Mouse (Mus musculus) spleen, adult 2 months (tissue): Measurements from ENCODE around the gene Ccs. TPM values are rescaled to one million over a fixed set of nuclear protein-coding genes. Genes with fewer than 3 reads are reported as not detected.
A peak's percentile ranks its signal among the peaks of the same experiment; 100 is the strongest.

Source experiments
- DNase-seq, 2 experiments: peaks; one replicate each; pipeline versions ENCODE4 v3.0.0 to v3.0.0-alpha.2; 2012 to 2021; ENCODE audit warnings: low spot score in 2 of 2, low read depth in 1 of 2
- H3K27ac ChIP-seq: fragments of 200-500 bp; 2 replicates; pipeline ENCODE4 v1.5.1; 2012; ENCODE audit warnings: low read length, inconsistent platforms; ENCODE audit not compliant: insufficient read depth
- H3K27me3 ChIP-seq: fragments of 200-500 bp; 2 replicates; pipeline ENCODE4 v1.6.1; 2012; ENCODE audit warnings: mild to moderate bottlenecking, moderate library complexity, low read length, inconsistent platforms; ENCODE audit not compliant: control insufficient read depth, insufficient read depth
- H3K36me3 ChIP-seq: fragments of 200-500 bp; 2 replicates; pipeline ENCODE4 v1.6.1; 2012; ENCODE audit warnings: mild to moderate bottlenecking, low read length, inconsistent platforms; ENCODE audit not compliant: control insufficient read depth, insufficient read depth
- H3K4me1 ChIP-seq: fragments of 200-500 bp; 2 replicates; pipeline ENCODE4 v1.6.1; 2011; ENCODE audit warnings: inconsistent platforms; ENCODE audit not compliant: control insufficient read depth, insufficient read depth, insufficient read length
- H3K4me3 ChIP-seq: fragments of 200-500 bp; 2 replicates; pipeline ENCODE4 v1.5.1; 2011; ENCODE audit warnings: mild to moderate bottlenecking, inconsistent platforms; ENCODE audit not compliant: insufficient read depth, insufficient read length; ENCODE audit errors: extremely low read depth
- CTCF ChIP-seq: fragments of 200-500 bp; IDR thresholded peaks from 2 replicates; pipeline ENCODE4 v1.5.1; 2011; ENCODE audit warnings: mild to moderate bottlenecking, inconsistent platforms; ENCODE audit not compliant: insufficient read depth, insufficient read length, insufficient replicate concordance; ENCODE audit errors: extremely low read depth
- POLR2A ChIP-seq: fragments of 200-500 bp; IDR thresholded peaks from 2 replicates; pipeline ENCODE4 v1.6.1; 2011; ENCODE audit warnings: low read depth, low read length, inconsistent platforms
- WGBS: fragments of 180-500 bp; shearing (Covaris S2); methylation state at CpG from one replicate; pipeline ENCODE4 v1.1.7; 2018; 5-methylcytosine and 5-hydroxymethylcytosine counted together
- polyA plus RNA-seq: library from polyadenylated mRNA; depleted of rRNA; stranded (reverse); fragments of >200 nt; gene quantifications from 2 replicates; pipeline ENCODE4 v1.2.3, GENCODE M21; 2012; rRNA removed

The Ccs gene
- polyA plus RNA-seq, result 19.3 and 20.8 TPM in 2 replicates

DNA sequence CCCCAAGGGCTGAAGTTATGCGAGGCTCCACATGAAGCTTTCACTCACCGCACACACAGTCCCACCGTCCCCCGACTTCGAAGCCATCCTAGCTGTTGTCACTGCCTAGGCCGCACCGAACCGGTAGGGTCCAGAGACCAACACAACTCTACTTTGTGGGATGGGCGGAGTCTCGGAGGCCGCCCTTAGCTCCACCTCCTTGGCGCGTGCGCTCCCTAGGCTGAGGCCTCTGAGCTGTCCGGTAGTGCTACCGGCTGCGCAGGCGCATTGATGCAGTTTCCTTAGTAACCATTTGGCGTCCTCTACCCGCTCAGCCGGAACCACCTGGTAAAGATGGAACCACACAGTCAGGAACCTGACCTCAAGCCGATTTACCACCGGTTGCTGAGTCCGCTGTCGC lies at the start of gene Ccs, which contains the start of gene Ccdc87:
TSS of gene Ccs (minus strand) at position 184 of the 400 bp plus-strand sequence.
TSS of gene Ccdc87 (plus strand) at position 218 of the 400 bp plus-strand sequence.
- Histone ChIP-seq H3K4me3 (peak within 1 kb of the TSS; percentile 68), H3K36me3 (no peaks in the 10 kb centered on the region), H3K4me1 (peaks cover 3% of the 10 kb centered on the region; the same call in 1 of the 2 replicates), H3K27me3 (no peaks in the 10 kb centered on the region), H3K27ac (no peak within 1 kb of the TSS)
- TF ChIP-seq CTCF (no peak), POLR2A (peak; percentile 26; the same call in 1 of the 2 replicates)
- peak; percentile 84 to 92 for DNase-seq
- WGBS, result 1% methylated on average over 25 of the region's 25 CpGs

DNA sequence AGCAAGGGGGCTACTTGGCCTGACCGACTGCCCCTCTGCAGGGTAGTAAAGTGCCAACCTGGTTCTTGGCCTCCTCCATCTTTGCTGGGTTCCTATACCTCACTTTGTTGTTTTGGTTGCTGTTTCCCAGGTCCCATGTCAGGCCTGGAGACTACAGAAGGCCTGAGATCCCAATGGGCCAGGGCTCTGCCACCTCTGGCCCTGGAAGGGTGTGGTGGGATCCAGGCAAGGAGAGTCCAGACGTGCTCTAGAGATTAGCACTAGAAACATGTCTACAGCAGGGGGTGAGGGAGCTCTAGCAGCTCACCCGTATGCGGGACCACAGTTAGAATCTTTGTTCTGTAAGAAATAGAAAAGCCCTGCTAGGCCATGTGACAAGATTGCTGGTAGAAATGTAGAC lies 44.8 kb upstream of the Ccs start:
- Histone ChIP-seq H3K27me3 (no peaks in the 10 kb centered on the region), H3K27ac (no peak overlapping the region), H3K4me3 (no peak overlapping the region), H3K4me1 (no peaks in the 10 kb centered on the region), H3K36me3 (no peaks in the 10 kb centered on the region)
- 93% methylated on average over 4 of the region's 4 CpGs for WGBS
- no peak for DNase-seq
- TF ChIP-seq POLR2A (no peak), CTCF (no peak)

DNA sequence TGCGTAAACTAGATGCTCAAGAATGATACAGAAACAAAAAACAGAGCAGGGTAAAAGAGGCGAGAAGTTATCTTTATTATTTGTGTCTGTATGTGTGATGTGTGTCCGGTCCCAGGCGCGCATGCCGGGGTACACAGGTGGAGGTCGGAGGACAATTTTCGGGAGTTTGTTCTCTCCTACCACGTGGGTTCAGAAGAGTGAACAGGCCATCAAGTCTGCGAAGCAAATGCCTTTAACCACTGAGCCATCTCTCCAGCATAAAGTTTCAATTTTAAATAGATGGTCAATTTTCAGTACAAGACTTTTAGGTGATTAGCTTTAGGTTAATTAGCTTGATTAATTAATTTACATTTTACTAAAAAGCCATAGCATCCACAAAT lies 40.2 kb upstream of the Ccs start:
- Histone ChIP-seq H3K4me3 (no peak overlapping the region), H3K4me1 (peaks cover 4% of the 10 kb centered on the region; the same call in 1 of the 2 replicates), H3K36me3 (no peaks in the 10 kb centered on the region), H3K27ac (no peak overlapping the region), H3K27me3 (no peaks in the 10 kb centered on the region)
- WGBS, result 65% methylated on average over 10 of the region's 10 CpGs
- DNase-seq, result no peak
- TF ChIP-seq POLR2A (no peak), CTCF (no peak)

DNA sequence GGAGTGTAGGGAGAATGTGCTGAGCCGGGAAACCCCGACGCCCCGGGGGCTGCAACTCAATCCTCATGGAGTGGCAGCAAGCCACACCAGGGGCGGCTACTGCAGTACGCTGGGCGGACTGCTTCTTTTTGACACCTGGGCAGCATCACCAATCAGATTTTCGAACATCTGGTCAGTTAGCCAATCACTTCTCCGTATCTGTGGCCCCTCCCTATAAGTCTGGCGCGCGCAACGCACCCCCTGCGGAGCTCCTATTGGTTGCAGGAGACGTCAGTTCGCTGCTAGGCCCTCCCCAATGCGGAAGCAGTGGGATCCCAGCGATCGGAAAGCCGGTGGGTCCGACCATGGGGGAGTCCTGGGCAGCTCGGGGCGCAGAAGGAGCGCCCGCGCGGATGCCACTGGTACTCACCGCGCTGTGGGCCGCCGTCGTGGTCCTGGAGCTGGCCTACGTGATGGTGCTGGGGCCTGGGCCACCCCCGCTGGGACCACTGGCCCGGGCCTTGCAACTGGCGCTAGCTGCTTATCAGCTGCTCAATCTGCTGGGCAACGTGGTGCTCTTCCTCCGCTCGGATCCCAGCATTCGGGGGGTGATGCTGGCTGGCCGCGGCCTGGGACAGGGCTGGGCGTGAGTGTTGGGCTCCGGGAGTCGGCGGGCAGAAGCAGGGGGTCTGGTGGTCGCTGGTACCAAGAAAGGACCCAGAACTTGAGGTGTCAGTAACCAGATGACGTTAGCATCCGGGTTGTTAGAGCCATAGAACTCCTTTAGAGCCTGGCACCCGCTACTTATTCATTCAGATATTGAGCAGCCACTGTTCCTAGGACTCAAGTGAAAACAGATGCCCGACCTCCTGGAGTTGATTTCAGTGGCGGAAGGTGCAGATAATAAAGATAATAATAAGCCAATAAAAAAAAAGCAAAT lies 39.5 kb upstream of the Ccs start, which contains the start of gene Zdhhc24:
TSS of gene Zdhhc24 (plus strand) at position 264 of the 919 bp plus-strand sequence.
- Histone ChIP-seq H3K4me3 (peak within 1 kb of the TSS; percentile 94), H3K4me1 (peaks cover 4% of the 10 kb centered on the region; the same call in 1 of the 2 replicates), H3K27me3 (no peaks in the 10 kb centered on the region), H3K27ac (peak within 1 kb of the TSS; percentile 14; the same call in 1 of the 2 replicates), H3K36me3 (no peaks in the 10 kb centered on the region)
- TF ChIP-seq CTCF, result no peak
- TF ChIP-seq POLR2A, result peak; percentile 43
- DNase-seq, result peak; percentile 88 to 95
- WGBS, result 1% methylated on average over 52 of the region's 52 CpGs

DNA sequence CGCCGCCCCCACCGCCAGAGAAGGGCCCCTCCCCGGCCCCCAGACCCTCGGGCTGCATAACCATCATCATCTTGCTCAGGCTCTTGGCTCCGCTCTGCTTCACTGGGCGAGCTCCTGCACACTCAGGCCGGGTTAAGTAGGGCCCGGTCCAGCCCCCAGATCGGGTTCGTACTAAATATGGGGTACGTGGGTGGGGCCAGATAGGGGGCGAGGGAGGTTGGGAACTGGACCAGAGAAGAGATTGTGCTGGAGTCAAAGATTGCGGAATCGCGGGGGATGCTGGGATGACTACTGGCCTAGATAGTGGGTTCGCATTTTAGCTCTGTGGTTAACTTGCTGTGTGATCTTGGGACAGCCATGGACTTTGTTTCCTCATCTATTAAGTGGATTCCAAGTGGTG lies 38.7 kb upstream of the Ccs start, which contains the start of gene Actn3:
TSS of gene Actn3 (minus strand) at position 125 of the 400 bp plus-strand sequence.
- TF ChIP-seq CTCF (no peak), POLR2A (no peak)
- Histone ChIP-seq H3K4me1 (peaks cover 4% of the 10 kb centered on the region; the same call in 1 of the 2 replicates), H3K36me3 (no peaks in the 10 kb centered on the region), H3K4me3 (peak within 1 kb of the TSS; percentile 94), H3K27me3 (no peaks in the 10 kb centered on the region), H3K27ac (peak within 1 kb of the TSS; percentile 14; the same call in 1 of the 2 replicates)
- DNase-seq, result no peak
- 15% methylated on average over 17 of the region's 17 CpGs for WGBS

DNA sequence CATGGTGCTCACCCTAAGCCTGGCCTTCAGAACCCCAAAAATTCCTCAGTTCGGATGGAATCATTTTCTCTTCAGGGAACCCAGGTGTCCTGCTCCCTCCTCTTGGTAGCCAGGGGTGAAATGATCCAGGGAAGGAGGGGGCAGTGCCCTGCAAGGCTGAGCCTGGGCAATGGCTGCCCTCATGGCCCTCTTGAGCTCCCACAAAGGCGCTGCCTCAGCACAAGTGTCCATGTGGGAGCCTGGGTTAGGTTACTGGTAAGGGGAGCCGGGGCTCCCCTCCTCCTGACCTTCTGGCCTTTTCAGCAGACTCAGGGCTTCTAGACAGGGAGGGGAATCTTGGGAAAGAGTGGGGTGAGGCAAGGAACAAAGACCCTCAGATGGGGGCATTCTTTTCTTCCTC lies 37.6 kb upstream of the Ccs start:
- H3K27me3 ChIP-seq, result no peaks in the 10 kb centered on the region
- H3K36me3 ChIP-seq, result no peaks in the 10 kb centered on the region
- H3K4me1 ChIP-seq, result peaks cover 4% of the 10 kb centered on the region; the same call in 1 of the 2 replicates
- TF ChIP-seq CTCF (no peak), POLR2A (no peak)
- WGBS, result 88% methylated on average over 3 of the region's 3 CpGs
- no peak overlapping the region for H3K4me3 ChIP-seq
- DNase-seq, result no peak
- H3K27ac ChIP-seq, result no peak overlapping the region
